Mouse (Mus musculus) neural tube, embryonic 10.5 days (tissue): ENCODE results near the gene Zfp663.

ENCODE experiments used
- DNase-seq: peaks from one replicate; pipeline ENCODE4 v3.0.0-alpha.2; 2017; ENCODE audit warnings: low spot score; ENCODE audit errors: extremely low spot score

Zfp663 gene

DNA sequence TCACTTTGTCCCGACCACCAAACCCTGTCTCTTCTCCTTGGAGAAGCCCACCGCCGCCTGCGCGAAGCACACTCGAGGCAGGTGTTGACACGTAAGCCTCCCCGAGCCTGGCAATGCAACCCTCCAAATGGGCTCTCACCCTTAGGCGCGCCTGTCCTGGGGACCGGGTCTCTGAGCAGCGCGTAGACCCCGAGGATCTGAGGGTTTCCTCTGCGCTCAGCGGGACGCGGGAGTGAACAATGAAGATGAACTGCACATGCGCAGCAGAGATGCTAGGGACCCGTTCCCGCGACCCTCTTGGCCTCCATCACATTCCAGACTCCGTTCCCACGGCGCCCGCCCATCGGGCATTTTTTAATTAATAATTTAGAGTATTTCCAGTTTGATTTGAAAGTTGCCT lies at the start of gene Zfp663:
Gene Zfp663 (minus strand): TSS at position 234 of the 400 bp plus-strand sequence.
- peak; percentile 75 for DNase-seq

- no peak for DNase-seq
Measured at GRCm38 (mm10) chr2:165417291-165417690, 48.8 kb upstream of the Zfp663 start.

- no peak for DNase-seq
Measured at GRCm38 (mm10) chr2:165415795-165416194, 47.3 kb upstream of the Zfp663 start.

GRCm38 (mm10) chr2:165415141-165415721 lies 46.7 kb upstream of the Zfp663 start:
- no peak for DNase-seq

DNA sequence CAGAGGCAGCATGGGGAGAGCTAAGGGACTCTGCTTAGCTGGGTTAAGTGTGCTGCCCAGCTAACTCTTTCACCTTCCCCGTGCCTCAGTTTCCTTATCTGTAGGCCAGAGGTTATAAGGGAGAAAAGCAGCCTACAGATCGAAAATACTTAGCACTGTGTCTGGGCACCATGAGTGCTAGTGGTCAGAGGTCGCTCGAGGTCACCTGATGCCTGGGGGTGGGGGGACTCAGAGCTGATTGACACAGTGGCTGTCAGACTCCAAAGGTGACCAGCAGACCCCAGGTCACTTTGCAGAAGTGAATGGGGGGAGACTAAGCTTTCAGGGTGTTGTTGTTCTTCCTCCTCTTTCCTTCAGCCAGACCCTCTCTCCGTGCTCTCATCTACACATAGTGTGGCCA lies 45.8 kb upstream of the Zfp663 start:
- DNase-seq: no peak

DNA sequence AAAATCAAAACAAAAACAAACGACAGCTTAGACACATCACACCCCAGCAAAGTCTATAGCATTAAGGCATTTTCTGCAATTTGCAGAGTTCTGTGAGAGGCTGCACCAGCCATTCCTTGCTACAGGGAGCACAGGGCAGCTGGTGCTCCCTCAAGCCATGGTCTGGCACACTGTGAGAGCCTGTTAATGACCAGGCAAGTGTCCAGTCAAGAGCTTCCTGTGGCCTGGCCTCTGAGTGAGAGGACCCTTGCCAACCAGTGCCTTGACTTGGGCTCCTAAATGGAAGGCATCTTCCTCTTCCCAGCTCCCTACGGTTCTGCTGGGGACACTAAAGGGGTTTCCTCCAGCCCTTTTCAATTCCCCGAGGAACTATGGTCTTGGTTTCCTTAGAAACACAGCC lies 45.4 kb upstream of the Zfp663 start:
- DNase-seq: no peak

GRCm38 (mm10) chr2:165407700-165408301 lies 39.3 kb upstream of the Zfp663 start:
- peak; percentile 78 for DNase-seq

- no peak for DNase-seq
Measured at GRCm38 (mm10) chr2:165405351-165405750, 36.8 kb upstream of the Zfp663 start.

- DNase-seq: no peak
Measured at GRCm38 (mm10) chr2:165404951-165405350, 36.4 kb upstream of the Zfp663 start.

- DNase-seq: no peak
Measured at GRCm38 (mm10) chr2:165398164-165398785, 29.7 kb upstream of the Zfp663 start.

GRCm38 (mm10) chr2:165397502-165398163 lies 29.1 kb upstream of the Zfp663 start:
- DNase-seq: no peak

- peak; percentile 33 for DNase-seq
Measured at GRCm38 (mm10) chr2:165396831-165397501, 28.4 kb upstream of the Zfp663 start.

- DNase-seq: no peak
Measured at GRCm38 (mm10) chr2:165392156-165392555, 23.6 kb upstream of the Zfp663 start.

DNA sequence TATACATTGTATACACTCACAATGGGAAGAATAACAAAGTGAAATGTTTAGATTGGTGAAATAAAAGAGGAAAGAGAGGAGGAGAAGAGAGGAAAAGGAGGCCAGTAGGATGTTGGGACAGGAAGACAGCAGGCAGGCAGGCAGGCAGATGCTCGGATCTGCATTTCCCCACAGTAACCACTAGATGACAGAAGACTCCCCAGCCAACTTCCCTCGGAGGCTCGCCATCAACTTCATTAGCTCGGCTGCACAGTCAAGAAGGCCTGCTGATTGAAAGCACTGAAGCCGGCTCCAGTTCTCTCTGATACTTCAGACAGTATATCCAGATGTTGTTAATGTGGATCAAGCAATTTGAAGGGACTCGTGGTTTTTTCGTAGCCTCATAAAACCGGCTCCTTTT lies 23.0 kb upstream of the Zfp663 start:
- peak; percentile 44 for DNase-seq

- no peak for DNase-seq
Measured at GRCm38 (mm10) chr2:165389299-165389952, 20.9 kb upstream of the Zfp663 start.

DNA sequence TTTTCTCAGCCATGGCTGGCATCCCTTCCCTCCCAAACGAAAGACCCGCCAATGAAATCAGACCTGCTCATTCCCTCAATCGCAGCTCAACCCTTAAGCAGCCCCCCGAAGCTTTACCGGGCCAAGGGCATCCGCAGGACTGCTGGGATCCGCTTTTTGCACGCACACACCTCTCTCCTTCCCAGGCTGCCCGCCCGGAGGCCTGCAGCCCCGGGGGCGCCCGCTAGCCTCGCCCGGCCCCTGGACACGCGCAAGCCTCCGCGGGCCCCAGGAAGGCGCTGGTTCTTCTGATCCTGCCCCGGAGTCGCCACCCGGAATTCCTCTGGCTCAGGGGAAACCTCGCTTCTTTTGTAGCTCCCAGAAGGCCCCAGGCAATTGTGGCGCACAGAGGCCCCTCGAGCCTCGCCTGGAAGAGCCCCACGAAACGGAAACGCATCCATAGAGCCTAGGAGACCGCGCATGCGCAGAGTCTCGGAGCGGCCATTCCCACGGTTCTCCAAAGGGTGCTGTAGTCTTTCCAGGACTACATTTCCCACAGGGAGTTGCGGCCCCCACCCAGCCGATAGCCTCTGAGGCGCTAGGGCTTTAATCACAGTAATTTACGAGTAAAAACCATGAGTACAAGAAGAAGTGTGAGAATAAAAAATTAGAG lies 19.4 kb upstream of the Zfp663 start, which contains the start of gene Zfp334:
Gene Zfp334 (minus strand): TSS at position 416 of the 652 bp plus-strand sequence.
- peak; percentile 98 for DNase-seq

- no peak for DNase-seq
Measured at GRCm38 (mm10) chr2:165387370-165387769, 18.8 kb upstream of the Zfp663 start.

- DNase-seq: no peak
Measured at GRCm38 (mm10) chr2:165380050-165380449, 11.5 kb upstream of the Zfp663 start.

GRCm38 (mm10) chr2:165376001-165376400 lies 7.5 kb upstream of the Zfp663 start:
- DNase-seq: no peak

- no peak for DNase-seq
Measured at GRCm38 (mm10) chr2:165375478-165375877, 6.9 kb upstream of the Zfp663 start.

DNA sequence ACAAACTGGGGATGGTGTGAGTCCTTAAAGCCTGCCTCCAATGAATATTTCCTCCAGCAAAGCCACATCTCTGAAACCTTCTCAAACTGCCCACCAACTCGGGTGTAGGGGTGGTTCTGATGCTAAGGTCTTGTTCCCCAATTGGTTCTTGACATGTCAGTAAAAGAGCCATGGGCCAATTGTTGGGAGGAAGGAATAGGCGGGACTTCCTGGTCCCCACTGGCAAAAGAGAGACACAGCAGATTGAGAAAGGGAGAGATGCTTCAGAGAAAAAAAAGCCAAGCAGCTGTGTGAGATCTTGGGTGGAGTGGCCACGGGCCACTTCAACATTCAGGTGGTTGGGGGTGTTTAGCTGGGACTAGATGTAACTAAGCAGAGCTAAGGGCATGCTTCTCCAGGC lies 2.5 kb upstream of the Zfp663 start:
- no peak for DNase-seq
